Mouse (Mus musculus): Measurements from ENCODE around the gene Cpeb3.

DNA sequence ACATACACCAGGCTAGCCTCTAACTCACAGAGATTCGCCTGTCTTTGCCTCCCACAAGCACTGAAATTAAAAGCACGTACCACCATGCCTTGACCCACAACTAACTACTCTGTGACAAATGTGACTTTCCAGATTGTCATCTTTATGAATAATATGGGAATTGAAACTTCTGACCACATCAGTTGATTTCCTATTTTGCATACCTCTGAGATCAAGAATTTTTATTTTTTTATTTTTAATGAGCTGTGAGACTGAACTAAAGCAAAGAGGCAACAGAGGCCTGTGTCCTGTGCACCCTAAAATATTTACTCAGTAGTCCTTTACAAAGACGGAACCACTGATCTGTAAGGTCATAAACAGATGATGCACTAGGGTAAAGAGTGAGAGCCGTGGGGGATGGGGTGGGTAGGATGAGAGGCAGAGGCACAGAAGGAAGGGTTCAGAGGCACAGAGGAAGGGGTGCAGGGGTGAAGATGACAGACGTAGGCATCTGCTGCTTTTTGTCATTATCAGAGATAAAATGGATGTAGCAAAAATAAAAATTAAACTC, 81.3 kb downstream of the Cpeb3 start:
- TF ChIP-seq CTCF (IDR thresholded peaks at IDR 0.05; ENCODE audit: low read depth) (no peak), EP300 (optimal IDR thresholded peaks at IDR 0.05) (no peak)
